Mouse (Mus musculus) urinary bladder, adult 2 months (tissue): ENCODE measurements around the gene Tcstv1. TPM values are rescaled to one million over a fixed set of nuclear protein-coding genes. Genes with fewer than 3 reads are reported as not detected.
"Not testable (repeated sequence)": the region's sequence is repeated elsewhere in the genome, so short reads cannot be mapped to it uniquely, and the experiment has no call there.

ENCODE experiments used
- DNase-seq: peaks from one replicate; pipeline ENCODE4 v3.0.0; 2022; ENCODE audit warnings: low spot score
- polyA plus RNA-seq: library from polyadenylated mRNA; depleted of rRNA; stranded (reverse); fragments of >200 nt; gene quantifications from 2 replicates; pipeline ENCODE4 v1.2.3, GENCODE M21; 2012; rRNA removed

Tcstv1 gene
- polyA plus RNA-seq, result not detected in 2 replicates

GRCm38 (mm10) chr13:119894685-119895084 is at the start of gene Tcstv1:
Tcstv1 (minus strand) TSS chr13:119894785.
- DNase-seq, result not testable (repeated sequence)

DNA sequence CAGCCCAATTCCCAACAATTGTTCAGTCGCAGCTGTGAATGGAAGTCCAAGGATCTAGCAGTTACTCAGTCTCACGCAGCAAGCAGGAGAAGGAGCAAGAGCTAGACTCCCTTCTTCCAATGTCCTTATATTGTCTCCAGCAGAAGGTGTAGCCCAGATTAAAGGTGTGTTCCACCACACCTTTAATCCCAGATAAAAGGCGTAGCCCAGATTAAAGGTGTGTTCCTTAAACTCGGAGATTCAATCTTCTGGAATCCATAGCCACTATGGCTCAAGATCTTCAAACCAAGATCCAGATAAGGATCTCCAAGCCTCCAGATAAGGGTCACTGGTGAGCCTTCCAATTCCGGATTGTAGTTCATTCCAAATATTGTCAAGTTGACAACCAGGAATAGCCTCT is 34.6 kb upstream of the Tcstv1 start, which contains the start of gene Gm21761:
TSS of gene Gm21761 (minus strand) at position 101 of the 400 bp plus-strand sequence.
- DNase-seq, result not testable (repeated sequence)

DNA sequence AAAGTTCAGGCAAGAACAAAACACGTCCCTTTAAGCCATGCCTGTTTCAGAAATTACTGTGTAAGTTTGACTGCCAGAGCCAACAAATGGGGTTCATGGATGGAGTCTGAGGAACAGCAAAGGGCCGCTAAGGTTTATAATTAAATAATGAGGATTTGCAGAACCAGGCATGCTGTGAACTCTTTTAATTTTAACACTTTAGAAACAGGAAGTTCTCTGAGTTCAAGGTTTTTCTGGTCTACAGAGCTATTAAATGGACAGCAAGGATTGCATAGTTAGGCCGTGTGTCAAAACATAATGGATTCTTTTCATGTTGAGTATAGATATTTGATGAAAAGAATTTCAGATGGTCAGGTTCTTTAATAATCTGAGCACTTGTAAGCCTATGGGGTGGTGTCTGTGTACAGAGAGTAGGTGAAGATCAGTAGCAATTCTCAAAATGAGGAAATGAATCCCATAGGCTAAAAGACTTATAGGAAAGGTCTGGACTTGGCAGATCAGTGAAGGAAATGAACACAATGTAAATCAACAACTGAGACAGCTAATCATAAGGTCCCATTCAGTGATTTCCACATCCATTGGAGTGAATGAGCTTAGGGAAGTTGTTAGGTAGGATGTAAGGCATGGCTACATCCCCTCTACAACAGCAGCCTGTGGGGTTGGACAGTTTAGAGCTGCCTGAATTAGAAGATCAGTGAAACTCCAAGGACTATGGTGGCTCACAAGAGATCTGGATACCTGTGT is 30.2 kb upstream of the Tcstv1 start:
- not testable (repeated sequence) for DNase-seq

GRCm38 (mm10) chr13:119916966-119917722 is 22.6 kb upstream of the Tcstv1 start:
- DNase-seq, result not testable (repeated sequence)

GRCm38 (mm10) chr13:119916449-119916848 is 21.9 kb upstream of the Tcstv1 start:
- DNase-seq, result not testable (repeated sequence)

GRCm38 (mm10) chr13:119898549-119898948 is 4.0 kb upstream of the Tcstv1 start:
- DNase-seq, result not testable (repeated sequence)

GRCm38 (mm10) chr13:119886896-119887295 is 7.7 kb downstream of the Tcstv1 start:
- not testable (repeated sequence) for DNase-seq

GRCm38 (mm10) chr13:119864395-119864999 is 30.1 kb downstream of the Tcstv1 start:
- not testable (repeated sequence) for DNase-seq

DNA sequence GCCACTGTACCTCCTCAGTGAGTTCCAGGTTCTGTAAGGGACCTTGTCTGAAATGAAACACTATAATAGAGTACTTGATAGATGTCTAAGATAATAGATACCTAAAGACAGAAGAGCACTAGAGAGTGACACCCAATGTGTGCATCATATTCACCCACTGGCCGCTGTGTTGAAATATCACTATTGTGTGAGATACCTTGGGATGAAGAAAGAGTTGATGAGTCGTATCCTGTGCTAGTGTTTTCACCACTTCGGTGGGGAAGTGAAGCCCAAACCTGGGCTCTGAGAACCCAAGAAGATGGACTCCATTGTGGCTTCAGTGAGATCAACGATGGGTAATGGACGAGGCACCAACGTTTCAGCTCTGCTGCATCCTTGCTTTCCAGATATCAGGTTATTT is 32.2 kb downstream of the Tcstv1 start:
- not testable (repeated sequence) for DNase-seq

Other genes with a start within 250 kb of the Tcstv1 start
- 58.2 and 74.9 TPM in 2 replicates for gene Hmgcs1, start 204.4 kb downstream of the Tcstv1 start, polyA plus RNA-seq
- gene Nim1k, start 138.9 kb downstream of the Tcstv1 start, polyA plus RNA-seq, result 0.41 and 0.83 TPM in 2 replicates
- gene Zfp131, start 103.9 kb downstream of the Tcstv1 start, polyA plus RNA-seq, result 18.1 and 20.0 TPM in 2 replicates
- not detected in 2 replicates for gene AF067063, start 64.6 kb downstream of the Tcstv1 start, polyA plus RNA-seq
- gene D13Ertd608e, start 58.8 kb downstream of the Tcstv1 start, polyA plus RNA-seq, result 0.15 and 0.22 TPM in 2 replicates
- not detected in 2 replicates for gene Gm21761, start 34.5 kb upstream of the Tcstv1 start, polyA plus RNA-seq
- gene B020031M17Rik, start 56.0 kb upstream of the Tcstv1 start, polyA plus RNA-seq, result not detected in 2 replicates
- gene Gm36079, start 132.2 kb upstream of the Tcstv1 start, polyA plus RNA-seq, result not detected in 2 replicates
- gene Gm21188, start 157.4 kb upstream of the Tcstv1 start, polyA plus RNA-seq, result 3.4 and 4.4 TPM in 2 replicates
- gene Gm20767, start 245.5 kb upstream of the Tcstv1 start, polyA plus RNA-seq, result not detected in 2 replicates